Mouse (Mus musculus) urinary bladder, postnatal 36 days (tissue): Measurements from ENCODE around the gene Rpia.

Experiments used
- DNase-seq, 2 experiments: peaks; one replicate each; pipeline ENCODE4 v3.0.0; 2022; ENCODE audit warnings: low spot score in 2 of 2, mixed read lengths in 1 of 2

Rpia gene

DNA sequence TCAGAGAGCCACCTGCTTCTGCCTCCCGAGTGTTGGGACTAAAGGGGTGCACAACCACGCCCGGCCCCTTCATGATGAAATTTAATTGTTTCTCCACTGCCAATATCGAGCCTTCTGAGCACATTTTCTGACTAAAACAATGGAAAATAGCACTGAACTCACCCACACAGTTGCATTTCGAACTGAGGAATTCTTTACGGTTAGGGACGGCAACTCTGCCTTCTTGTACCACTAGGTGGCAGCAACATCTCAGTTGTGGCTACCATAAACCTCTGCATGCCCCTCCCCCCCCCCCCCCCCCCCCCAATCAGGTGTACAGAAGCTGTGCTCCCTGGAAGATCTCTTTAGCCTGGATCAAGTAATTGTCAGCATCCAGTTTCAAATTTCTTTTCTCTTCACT, 13.2 kb upstream of the Rpia start:
- peak in 1 of 2 experiments; percentile 51 for DNase-seq

DNA sequence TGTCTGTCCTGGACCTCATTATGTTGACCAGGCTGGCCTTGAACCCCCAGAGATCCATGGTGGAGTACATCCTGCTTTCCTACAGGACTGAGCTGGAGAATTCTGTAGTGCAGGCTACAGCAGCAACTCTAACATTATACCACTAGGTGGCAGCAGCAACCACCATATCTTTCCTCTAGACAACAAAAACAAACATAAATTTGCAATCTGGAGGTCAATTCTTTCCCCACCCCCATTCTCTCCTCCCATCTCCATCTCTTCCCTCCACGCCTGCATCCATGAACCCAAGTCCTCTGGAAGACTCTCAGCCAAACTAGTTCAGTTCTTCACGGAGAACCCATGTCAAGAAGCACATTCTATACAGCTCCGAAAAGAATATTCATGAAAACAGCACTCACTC, 12.6 kb upstream of the Rpia start:
- no peak for DNase-seq

DNA sequence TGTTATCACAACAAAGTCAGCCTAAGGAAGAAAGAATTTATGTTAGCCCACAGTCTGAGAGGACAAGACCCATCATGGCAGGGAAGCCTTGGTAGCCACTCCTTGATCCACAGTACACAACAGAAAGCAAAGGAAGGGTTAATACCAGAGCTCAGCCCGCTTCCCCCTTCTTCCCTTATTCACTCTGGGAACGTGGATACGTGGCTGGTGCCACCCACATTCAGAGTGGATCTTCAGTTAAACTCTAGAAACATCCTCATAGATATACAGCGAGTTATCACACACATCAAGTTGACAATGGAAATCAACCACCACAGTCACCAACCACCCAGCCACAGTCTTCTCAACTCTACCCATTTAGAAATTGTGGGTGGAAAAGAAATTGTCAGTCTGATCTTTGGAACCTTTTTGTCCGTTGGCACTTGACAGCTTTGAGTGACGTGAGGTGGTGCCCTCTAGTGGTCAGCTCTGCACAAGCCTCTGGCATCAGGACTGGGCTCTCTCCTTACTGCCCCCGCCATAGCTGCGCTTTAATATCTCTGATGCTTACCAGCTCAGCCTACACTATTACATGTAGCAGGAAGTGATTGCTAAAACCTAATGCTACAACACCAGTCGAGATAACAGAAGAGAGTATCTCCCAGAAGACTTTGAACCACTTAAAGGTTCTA, 5.7 kb upstream of the Rpia start:
- peak in 1 of 2 experiments; percentile 59 for DNase-seq

DNA sequence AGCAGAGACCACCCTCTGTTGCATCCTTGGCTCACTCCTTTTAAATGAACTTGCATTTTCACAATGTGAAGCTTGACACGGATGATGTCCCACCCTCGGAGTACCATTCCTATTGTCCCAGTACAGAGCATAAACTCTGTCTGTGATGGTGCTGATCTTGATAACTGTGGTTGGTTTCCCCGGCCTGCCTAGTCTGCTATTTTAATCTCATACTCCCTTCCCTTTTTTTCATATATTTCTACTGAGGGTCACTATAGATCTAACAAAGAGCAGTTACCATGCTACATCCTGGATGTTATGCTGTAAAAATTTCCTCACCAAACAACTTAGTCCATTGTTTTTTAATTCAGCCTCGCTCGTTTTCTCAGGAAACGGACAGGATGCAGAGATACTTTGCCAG, 4.9 kb upstream of the Rpia start:
- no peak for DNase-seq

DNA sequence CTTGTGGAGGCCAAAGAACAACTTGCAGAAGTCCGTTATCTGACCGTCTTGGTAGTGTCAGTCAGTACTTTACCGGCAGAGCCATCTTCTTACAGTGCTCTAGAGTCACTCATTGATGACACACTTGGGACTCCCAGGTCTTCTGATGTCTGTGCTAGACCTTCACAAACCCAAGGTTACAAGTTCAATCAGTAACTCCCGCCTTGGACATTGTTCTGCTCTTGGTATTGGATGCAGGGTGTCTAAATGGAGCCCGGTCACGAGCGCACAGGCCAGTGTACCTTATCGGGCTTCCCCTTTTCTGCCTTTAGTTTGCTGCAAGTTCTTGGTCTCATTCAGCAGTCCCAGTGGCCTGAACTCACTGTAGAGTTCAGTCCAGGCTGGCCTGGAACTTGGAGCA, 612 bp upstream of the Rpia start:
- no peak for DNase-seq

DNA sequence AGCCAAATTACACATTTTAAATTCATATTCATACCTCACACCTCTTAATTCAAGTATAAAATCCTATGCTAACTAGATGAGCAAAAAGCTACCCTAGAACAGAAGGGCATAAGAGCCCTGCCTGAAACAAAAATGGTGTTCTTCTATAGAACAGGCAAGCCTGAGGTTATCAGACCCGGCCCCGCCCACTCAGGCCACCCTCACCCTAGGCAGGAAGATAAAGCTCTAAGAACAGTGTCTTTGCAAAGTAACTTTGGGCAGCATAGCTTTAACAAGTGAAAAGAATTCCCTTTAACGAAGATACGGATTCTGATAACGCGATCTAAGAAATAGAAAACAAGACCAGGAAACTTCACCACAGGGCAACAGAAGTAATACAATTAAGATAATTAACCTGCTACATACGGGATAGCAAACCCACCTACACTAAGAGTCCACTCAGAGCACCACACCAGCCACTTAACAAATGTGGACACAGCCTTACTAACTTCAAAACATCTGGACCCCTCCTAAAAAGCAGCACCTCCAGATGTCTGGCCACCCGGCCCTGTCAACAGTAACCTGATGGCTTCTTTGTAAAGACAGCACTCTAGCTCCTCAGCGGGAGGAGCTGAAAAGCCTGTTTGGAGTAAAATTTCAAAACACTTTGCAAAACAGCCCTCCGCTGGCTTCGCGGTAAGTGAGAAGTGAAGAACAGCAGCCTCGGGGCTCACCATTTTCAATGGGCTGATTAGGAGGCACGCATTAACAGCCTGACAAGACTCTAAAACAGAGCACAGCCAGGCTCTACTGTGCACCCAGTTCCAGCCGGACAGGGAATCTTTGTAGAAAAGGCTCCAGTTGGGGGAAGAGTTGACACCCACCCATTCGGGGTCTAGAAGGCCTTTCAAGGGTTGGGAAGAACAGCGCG, 925 bp downstream of the Rpia start:
- DNase-seq: no peak

DNA sequence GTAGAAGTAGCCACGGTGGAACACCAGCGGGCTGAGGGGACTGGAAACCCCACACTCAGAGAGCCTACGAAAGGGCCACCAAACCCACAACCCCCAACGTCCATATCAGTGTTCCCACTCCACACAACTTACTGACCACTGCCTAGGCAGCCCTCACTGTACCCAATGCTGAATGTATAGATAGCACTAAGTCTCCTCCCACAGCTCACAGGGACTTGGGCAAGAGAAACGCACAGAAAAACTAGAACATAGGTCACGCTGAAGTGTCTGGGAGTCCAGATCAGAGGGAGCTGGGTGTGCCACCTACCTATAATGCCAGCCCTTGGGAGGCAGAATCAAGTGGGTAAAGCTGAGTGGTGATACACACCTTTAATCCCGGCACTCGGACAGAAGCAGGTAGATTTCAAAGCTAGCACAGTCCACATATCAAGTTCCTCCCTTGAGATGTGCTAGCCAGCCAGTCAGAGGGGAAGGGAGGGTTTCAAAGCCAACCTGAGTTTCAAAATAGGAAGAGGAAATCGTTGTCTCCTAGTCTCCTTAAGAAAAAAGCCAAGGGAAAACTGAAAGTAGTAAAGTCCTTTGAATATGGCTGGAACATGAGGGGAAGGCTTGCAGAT, 1.9 kb downstream of the Rpia start:
- no peak for DNase-seq

DNA sequence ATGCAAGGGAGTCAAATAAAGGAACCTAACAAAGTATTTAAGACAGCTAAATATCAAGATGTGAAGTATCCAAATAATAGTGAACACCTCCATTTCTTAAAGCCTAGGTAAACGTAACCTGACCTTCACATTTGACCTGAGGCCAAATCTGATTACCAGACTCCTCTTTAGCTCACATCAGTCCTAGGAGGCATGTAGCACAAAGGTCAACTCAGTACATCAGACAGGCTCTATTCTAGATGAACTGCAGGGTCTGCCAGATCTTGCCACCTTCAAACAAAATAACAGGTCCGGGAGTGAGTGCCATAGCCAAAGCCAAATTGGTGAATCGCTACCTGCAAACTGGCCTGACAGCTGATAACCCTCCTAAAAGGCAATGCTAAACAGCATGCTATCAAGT, 2.9 kb downstream of the Rpia start:
- DNase-seq: no peak

DNA sequence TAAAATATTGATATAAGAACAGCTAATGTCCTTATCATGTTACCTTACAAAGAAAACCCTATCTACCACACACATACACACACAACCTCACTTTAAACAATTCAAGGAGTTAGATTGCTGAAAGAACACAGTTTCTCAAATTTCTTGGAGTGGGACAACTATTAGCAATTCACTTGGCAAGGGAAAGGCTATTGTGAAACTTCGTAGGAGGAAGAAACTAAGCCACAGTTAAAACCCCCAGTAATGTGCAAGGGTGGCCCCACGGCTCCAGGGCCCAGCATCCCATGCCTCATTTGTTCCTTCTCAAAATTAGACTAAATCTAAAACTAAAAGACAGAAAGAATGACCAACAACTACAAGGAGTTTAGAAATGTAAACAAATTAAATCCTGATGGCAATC, 4.5 kb downstream of the Rpia start:
- DNase-seq: no peak

DNA sequence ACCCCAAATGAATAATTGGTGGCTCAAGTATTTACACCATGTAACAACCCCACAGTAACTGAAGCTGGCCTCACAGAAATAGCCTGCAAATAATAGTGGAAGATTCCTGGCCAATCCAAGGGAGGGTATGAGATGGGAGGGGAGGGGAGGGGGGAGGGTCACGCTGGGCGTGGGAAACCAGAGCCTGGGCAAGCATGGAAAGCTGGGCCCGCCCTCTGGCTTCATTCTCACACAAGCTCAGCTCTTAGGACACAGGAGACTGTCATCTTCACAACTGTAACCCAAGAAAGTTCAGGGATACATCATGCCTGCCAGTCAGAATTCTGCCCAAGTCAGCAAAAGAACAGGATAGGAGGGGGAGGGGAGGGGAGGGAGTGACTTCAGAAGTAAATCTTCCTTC, 6.2 kb downstream of the Rpia start:
- DNase-seq: no peak

DNA sequence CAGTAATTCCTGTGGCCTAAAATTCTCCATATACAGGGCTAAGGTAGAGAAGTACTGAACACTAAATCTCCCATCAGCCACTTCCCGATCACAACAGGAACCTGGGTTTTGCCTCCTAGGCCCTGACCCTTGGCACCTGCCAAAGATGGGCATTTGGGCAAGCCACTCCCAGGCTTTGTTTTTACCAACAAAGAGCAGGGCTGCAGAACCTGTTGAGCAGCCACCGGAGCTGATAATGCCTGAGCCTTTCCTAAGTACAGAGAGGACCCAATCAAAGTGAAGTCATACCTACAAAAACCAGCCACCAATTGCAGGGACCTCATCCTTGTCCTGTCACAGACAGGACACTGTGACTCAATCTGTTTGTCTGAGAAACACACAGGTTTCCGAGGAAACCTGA, 7.2 kb downstream of the Rpia start:
- DNase-seq: peak in 1 of 2 experiments; percentile 58

DNA sequence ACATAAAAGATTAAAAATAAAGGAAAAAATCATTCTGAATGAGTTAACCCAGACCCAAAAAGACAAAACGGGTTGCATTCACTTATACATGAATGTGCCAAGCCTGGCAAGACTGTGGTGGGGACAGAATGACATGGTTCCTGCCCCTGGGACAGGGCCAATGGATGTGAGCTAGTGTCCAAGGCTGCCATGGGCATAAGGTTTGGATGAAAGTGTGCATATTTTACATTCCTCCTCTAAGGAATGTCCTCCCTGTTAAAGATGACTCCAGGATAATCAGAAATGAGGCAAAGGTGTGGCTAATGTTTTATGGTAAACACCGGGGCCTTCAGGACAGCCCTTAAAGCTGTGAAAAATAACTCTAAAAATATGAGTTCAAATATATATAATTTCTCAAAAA, 10.7 kb downstream of the Rpia start:
- DNase-seq: no peak

DNA sequence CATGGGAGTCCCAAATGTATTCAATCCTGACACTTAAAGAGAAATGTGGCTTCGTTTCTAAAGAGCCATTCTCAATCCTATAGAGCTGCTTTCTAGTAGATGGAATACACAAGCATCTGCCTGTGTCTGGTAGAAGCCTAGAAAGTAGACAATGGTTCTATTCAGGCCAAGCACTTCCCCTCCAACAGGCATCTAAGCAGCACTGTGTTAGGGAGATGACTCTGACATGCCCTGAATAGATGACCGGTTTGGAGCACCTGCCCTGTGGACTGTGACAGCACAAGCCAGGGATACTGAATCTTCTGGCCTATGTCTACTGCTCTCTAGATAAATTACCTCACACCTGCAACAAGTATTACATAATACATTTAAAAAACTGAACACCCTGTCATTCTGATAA, 17.7 kb downstream of the Rpia start:
- no peak for DNase-seq

DNA sequence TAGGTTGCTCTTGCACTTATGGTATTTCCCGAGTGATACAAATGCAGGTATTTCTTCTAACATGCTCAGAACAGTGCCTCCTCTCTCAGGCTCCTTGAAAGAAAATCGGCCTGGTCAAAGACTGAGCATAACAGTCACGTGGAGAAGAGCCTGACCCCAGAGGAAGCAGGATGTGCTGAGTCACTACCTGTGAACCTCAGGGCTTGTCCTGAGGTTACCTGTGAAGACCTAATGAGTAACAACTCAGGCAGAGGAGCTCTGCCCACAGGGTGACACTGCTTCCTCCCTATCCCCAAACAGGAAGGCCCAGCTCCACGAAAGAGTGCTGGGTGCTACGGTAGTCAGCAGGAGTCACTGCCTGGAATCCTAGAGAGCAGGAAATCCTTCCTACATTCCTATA, 18.3 kb downstream of the Rpia start:
- no peak for DNase-seq

DNA sequence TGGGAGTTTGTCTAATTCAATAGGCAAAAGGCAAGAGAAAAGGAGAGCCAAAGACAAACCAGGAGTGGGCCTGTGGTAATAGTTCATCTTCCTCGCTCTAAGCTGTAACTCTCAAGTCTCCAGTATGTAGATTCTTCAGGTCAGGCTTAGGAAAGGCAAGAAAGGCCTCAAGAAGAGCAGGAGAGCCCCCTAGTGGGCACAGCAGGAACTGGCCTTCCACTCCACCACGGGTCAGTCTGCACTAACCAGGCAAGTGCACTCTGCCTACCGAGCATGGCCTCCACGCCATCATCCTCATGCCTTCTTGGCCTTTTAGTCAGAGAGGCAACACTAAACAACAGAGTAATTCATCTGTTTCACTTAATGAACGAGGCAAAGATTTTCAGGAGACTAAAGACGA, 23.3 kb downstream of the Rpia start:
- DNase-seq: peak; percentile 55 to 72

DNA sequence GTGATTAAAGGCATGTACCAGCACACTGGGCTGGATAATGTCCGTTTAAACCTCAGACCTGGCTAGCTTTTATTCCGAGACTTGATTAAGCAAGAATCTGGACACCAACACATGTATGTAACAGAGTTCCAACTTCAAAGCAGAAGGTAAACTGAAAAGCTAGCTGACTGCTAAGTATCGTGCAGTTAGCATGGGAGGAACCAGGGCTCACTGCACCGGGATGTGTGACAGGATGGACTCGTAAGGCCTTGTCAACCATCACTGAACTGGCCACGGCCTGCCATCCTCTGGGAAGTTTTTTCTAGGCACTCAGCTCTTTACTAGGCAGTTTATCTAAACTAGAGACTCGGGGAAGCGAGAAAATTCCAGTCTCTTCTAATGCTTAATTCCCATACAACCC, 27.0 kb downstream of the Rpia start:
- DNase-seq: no peak

DNA sequence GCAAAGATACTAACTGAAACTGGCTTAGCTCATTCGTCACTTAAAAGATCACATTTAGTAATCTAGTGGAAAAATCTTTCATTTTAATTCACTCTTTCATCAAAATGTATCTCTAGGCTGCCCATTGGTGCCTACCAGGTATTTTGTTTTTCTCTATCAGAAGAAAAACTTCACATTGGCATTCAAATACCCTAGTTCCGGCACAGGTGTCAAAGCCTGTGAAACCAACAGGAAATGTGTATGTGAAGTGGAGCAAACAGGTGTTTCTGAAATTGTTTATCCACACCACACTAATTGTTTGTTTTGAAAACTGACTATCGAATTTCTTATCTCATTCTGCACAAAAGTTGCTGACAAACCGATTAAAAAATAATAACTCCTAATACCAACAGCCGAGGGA, 27.5 kb downstream of the Rpia start:
- DNase-seq: no peak

DNA sequence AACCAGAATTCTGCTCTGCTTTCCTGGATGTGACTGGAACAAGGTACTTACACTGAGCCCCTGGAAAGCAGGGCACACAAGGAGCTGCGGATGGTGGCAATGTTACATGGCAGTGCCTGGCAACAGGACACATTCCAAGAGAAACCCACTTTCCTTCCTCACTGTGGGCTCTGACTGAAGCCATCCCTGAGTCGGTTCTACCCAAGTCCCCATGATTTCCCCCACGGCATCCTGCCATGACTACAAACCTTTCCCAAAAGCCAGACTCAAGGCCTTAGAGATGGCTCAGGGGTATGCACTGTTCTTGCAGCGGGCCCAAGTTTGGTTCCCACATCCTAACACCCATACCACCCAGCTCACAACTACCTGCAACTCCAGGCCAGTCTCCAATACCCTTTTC, 28.2 kb downstream of the Rpia start:
- DNase-seq: no peak

DNA sequence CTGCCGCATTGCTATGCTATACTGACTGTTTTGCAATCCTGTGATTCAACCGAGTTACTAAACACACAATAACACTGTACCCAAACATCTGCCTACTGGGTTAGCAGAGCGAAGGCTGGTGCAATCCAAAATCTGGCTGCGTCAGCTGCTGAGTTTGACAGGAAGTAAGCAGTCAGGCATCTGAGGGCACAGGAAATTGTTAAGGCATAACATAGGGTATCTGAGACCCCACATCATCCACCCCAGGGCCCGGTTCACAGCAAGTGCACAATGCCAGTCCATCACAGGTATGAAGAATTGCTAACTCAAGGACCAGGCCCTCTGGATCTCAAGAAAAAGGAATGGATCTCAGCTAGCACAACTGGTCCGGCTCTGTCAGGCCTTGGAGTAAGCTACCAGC, 29.4 kb downstream of the Rpia start:
- DNase-seq: no peak

DNA sequence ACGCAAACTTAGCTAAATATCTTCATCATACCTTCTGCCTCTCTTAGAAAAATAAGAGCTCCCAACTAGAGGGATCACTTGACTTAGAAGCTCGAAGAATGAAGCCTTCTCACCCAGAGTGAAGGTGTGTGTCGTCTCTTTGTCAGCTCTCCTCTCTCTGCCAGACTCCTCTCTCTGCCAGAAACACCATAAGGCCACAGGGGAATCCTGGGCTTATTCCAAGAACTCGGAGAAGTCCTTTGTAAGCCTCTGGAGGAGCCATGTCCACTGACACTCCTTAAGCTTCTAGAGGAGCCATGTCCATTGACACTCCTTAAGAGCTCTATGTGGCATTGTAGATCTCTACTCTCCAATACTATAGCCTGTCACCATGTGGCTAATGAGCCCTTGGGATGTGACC, 31.1 kb downstream of the Rpia start:
- no peak for DNase-seq

DNA sequence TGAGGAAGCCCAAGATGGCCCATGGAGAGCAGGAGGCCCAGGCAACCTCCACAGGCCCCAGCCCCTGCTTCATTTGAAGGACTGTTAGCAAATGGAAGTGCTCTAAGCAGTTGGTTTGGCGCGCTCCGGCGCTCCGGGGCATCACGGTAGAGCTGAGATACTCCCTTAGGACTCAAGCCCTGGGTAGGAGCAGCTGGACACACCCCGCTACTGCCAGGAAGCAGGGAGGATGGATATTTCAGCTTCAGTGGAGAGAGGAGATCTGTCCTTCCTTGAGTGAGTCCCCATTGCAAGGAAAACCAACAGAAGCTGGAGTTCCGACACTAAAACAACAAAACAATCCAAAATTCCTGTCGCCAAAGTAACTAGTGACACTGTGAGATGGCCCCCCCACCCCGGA, 37.2 kb downstream of the Rpia start:
- DNase-seq: no peak

DNA sequence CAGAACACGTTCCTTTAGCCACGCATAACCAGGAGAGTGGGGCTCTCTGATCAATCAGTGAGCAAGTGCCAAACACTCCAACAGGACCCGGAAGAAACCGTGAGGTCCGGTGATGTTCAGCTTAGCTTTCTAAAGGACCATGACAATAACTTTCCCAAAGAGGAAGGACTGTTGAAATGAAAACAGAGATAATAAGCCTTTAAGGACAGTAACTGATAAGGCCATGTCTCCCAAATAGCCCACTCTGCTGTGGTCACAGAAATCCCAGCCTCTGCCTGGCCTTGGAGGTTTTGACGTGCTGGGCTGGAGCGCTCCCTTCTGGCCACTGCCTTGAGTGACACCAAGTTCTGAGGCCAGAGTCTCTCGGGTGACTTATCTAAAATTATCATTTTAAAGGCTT, 39.7 kb downstream of the Rpia start:
- DNase-seq: no peak

DNA sequence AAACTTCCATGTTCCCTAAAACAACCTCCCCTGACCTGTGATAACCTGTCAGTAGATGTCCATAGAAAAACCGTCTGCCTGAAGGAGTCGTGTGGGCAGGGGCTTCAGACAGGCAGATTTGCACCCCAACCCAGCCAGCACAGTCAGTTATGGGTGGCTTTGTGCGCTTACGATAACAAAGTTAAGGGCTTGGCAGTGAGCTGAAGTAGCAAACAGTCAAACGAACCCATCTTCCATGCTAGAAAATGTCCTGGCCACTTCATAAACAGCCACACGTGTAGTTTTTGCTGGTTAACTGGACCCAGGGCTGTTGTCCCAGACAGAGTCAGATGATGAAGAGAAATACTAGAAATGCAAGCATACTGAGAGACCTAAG, 40.1 kb downstream of the Rpia start:
- no peak for DNase-seq
